Mouse (Mus musculus): Measurements from ENCODE around the gene Syngr1.

DNA sequence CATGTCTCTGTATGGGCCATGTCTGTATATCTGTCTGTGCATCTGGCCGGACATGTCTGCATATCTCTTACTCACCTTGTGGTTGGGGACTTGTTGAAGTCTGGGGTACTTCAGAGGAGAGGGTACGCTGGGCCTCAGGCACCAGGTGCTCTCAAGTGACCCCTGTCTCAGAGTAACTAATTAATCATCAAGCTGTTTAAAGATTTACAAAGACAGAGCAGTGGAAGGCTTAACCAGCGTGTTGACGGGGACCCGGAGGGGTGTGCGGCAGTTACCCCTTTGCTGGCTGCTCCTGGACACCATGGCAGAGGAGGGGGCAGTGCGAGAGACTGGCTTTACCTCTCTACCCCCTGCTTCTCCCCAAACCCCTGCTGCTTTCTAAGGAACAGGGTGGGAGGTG lies 31.5 kb upstream of the Syngr1 start:
- TF ChIP-seq CTCF (IDR thresholded peaks at IDR 0.05; ENCODE audit: borderline replicate concordance, insufficient read depth, low read length) (no peak), POLR2A (IDR thresholded peaks at IDR 0.05; ENCODE audit: low read depth, low read length) (no peak)

Data from embryonic fibroblast, embryonic 13.5 days (primary cell).